Mouse (Mus musculus) left cerebral cortex, postnatal 14 days (tissue): ENCODE data around the gene Gm20388. TPM values are rescaled to one million over a fixed set of nuclear protein-coding genes. Genes with fewer than 3 reads are reported as not detected.

Source experiments
- DNase-seq, 2 experiments: peaks; one replicate each; pipeline ENCODE4 v3.0.0; 2021 to 2022; ENCODE audit warnings: low spot score in 2 of 2, mixed read lengths in 1 of 2
- intact Hi-C: fragments of 180-260 bp; cut with DNase I; formaldehyde crosslinking; loops from one replicate; pipeline ENCODE4 v1.15.1; 2025
- total RNA-seq, 2 experiments: library from RNA; stranded (reverse); gene quantifications; 2 replicates each; pipeline ENCODE4 v1.2.3; 2021

Gm20388 gene
- total RNA-seq, 2 experiments from 2014 or later: 2.8 to 7.3 TPM

DNA sequence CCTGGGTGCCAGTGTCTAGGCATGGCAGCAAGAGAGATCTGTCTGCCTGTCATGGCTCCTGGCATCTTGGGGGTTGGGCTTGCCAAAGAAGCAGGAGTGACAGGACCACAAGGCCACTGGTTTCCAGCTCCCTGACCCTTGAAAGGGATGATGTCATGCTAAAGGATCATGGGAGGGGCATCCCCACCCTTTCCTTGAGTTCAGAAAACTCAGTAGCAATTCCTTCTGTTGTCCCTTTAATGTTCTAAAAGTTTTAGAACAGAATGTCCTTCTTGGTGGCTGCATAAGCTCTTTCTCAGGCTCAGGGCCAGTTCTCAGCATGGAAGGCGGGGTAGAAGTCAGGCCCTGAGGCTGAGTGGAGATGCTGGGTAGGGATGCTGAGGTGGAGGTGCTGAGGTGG is 262.6 kb downstream of the Gm20388 start:
- DNase-seq: no peak
- intact Hi-C loops: no loop called here

DNA sequence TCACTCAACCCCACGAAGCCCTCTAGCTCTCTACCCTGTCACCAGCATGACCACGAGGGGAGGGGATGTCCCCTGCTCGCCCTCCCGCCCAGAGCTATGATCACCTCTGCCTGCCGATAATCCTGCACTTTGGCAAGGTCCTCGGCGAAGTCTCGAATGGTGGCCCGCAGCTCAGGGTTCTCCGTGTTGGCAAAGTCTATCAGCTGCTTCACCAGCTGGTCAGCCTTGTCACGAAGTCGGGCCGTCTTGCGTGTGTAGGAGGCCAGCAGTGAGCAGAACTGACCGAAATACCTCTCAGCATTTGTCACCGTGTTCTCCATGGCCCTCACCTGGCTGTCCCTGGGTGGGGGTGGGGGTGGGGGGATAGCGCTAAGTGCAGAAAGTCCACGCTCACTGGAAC is 264.0 kb downstream of the Gm20388 start:
- intact Hi-C loops: loop anchor here (5.0 kb wide), 3 partner anchors 93 to 438 kb away; no protein-coding TSS in a partner anchor
- no peak for DNase-seq

GRCm38 (mm10) chr8:120176605-120177004 is 266.0 kb downstream of the Gm20388 start:
- DNase-seq: no peak
- intact Hi-C loops: loop anchor here (5.0 kb wide), 3 partner anchors 91 to 436 kb away; no protein-coding TSS in a partner anchor

DNA sequence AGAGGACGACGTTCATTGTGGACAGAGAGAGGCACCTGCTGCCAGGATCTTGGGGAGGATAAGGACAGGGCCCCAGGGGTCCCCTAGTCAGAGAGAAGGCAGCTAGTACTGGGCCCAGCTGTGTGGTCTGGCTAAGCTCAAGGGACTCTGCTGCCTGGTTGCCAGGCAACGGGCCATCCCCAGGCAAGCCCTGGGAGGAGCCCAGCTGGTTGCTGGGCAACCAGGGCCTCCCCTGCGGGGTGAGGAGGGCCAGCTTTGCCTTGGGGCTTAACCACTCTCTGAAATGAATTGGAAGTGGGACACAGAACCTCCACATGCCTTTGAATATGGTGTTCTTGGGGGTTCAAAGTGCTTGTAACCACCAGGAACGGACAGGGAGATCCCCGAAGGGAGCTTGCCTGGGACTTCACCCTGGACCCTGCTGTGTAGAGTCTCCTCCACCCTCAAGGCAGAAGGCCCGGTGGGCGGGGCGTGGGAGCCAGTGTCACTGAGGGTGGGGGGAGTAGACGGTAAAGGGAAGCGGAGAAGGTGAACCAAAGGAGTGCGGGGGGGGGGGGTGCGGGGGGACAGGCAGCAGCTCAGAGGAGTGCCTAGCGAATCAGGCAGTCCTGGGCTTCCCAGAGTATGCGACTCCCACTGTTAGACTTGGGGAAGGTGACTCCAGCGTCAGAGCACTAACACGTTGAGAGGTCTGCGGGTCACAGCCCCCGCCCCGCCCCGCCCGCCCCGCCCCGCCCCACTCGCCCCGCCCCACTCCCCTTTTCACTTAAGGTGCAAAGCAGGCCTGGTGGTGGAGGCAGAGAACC is 266.9 kb downstream of the Gm20388 start, which contains the start of gene Fam92b:
Gene Fam92b, minus strand, starts transcription at position 149 of the 806 bp plus-strand sequence.
- DNase-seq: peak; percentile 64 to 69
- intact Hi-C loops: loop anchor here (5.0 kb wide), 3 partner anchors 90 to 435 kb away; no protein-coding TSS in a partner anchor

DNA sequence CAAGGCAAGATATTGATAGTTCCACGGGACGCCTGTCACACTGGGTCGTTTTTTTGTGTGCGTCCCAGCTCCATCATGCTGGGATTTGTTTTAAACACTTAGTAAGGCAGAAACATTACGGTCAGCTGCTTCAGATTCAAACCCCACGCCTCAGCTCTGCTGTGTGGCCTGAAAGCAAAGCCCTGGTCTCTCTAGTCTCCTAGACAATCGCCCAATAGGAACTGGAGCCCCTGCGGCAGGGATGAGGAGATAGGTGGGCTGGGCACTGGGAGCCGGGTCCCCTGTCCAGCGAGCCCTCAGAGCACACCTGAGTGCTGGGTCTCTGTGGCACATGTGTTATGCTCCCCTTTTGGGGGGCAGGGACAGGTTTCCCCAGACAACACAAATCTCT is 267.5 kb downstream of the Gm20388 start:
- intact Hi-C loops: loop anchor here (5.0 kb wide), 3 partner anchors 89 to 434 kb away; no protein-coding TSS in a partner anchor
- no peak for DNase-seq

DNA sequence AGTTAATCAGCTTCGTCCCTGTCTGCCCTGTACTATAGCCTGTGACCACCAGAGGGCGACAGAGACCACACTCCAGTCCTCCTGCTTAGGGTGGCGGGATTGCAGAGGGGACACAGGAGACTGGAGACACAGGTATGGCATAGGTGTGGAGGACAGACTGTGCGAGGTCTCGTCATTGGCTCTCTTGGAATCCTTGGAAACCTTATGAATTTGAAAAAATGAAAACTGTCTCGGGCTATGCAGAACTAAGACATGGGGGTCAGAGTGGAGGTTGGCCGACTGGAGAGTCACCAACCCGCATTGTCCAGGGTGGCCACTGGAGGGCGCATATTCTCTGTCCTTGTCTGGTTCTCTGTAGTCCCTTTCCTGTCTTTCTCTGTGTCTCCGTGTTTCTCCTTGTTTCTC is 268.4 kb downstream of the Gm20388 start:
- intact Hi-C loops: loop anchor here (5.0 kb wide), 3 partner anchors 88 to 433 kb away; no protein-coding TSS in a partner anchor
- peak; percentile 86 to 92 for DNase-seq

DNA sequence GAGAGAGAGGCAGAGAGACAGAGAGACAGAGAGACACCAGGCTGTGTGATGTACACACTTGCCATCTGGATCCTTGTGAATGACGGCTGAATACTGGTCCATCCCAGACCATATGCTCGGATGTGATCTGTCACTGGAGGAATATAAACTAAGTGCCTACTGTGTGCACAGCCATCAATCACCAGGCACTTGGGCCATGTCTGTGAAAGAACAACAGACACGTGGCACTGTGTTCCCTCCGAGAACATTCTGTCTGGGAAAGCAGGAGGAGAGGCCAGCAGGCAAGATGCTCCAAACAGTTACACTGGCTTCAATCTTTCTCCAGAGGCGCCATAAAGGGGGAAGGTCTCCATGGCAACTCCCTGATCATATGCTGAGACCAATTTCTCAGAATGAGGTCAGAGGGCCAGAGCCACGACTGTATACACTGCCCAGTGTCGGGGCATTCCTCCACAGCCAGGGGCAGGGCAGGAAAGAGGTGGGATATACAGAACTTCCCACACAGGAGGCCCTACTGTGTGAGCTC is 269.9 kb downstream of the Gm20388 start:
- intact Hi-C loops: loop anchor here (2.0 to 10.0 kb wide), 2 partner anchors 140 to 414 kb away; no protein-coding TSS in a partner anchor
- no peak for DNase-seq

- no peak for DNase-seq
- intact Hi-C loops: loop anchor here (2.0 to 10.0 kb wide), 2 partner anchors 140 to 414 kb away; no protein-coding TSS in a partner anchor
These were observed 270.6 kb downstream of the Gm20388 start for GRCm38 (mm10) chr8:120181274-120181673.

GRCm38 (mm10) chr8:120181861-120182414 is 271.3 kb downstream of the Gm20388 start:
- intact Hi-C loops: loop anchor here (2.0 to 10.0 kb wide), 2 partner anchors 139 to 413 kb away; no protein-coding TSS in a partner anchor
- DNase-seq: no peak

GRCm38 (mm10) chr8:120184366-120184765 is 273.7 kb downstream of the Gm20388 start:
- no peak for DNase-seq
- intact Hi-C loops: loop anchor here (10.0 kb wide), 1 partner anchor 410 kb away; no protein-coding TSS in a partner anchor

- intact Hi-C loops: loop anchor here (10.0 kb wide), 1 partner anchor 410 kb away; no protein-coding TSS in a partner anchor
- DNase-seq: no peak
These were observed 274.5 kb downstream of the Gm20388 start for GRCm38 (mm10) chr8:120184850-120185792.

DNA sequence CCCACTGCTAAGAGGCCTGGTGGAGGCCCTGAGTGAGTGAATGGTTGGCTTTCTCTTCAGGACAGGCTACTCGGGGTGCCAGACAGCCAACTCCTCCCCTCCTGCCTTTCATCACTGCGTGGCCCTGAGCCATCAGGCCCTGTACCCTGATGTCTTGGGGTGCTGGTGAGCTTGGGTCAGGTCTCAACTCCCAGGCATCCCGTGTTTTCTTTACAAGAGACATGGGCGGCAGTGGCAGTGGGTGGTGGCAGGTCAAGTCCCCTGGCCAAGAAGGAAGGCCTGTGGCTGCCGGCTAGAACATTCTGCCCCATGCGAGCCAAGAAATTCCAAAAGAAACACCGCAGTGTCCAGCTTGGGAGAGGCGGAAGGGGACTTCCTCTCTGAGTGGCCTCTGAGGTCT is 275.8 kb downstream of the Gm20388 start:
- DNase-seq: no peak
- intact Hi-C loops: loop anchor here (10.0 kb wide), 1 partner anchor 408 kb away; no protein-coding TSS in a partner anchor

- DNase-seq: no peak
- intact Hi-C loops: loop anchor here (10.0 kb wide), 1 partner anchor 406 kb away; no protein-coding TSS in a partner anchor
These were observed 277.9 kb downstream of the Gm20388 start for GRCm38 (mm10) chr8:120188510-120188909.

GRCm38 (mm10) chr8:120189440-120189839 is 278.8 kb downstream of the Gm20388 start:
- intact Hi-C loops: loop anchor here (10.0 kb wide), 1 partner anchor 405 kb away; no protein-coding TSS in a partner anchor

DNA sequence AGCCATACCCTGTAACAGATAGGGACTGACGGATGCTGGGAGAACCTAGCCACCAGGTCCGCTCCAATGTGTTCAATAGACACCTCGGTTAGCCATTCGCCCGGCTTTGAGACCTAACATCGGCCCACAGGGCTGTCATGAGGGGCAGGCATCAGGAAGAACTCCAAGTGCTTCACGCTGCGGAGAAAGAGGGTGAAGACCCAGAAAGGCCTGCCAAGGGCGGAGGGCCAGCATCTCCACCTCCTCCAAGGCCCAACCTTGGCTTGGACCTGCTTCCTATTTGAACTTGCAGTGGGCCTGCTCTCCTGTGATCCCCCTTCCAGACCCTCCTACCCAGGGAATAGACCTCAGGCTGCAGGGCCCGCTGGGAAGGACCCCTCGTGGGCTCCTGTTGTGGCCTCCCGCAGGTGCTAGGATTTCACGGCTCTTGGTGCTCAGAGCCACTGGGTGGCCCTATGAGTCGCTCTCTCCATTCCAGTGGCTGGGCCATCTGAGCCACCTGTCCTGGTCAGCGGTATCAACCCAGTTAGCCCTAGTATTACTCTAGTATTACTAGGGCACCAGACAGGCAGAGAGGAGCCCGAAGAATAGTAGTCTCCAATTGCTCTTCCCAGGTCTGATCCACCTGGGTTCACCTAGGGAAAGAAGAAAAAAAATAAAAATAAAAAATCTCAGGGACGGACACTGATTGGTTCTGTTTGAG is 279.6 kb downstream of the Gm20388 start:
- intact Hi-C loops: no loop called here
- no peak for DNase-seq

More at GRCm38 (mm10) chr8:120189440-120189839, 278.8 kb downstream of the Gm20388 start:
- no peak for DNase-seq

GRCm38 (mm10) chr8:120190810-120191413 is 280.3 kb downstream of the Gm20388 start:
- intact Hi-C loops: no loop called here
- peak; percentile 83 to 85 for DNase-seq

GRCm38 (mm10) chr8:120191633-120192032 is 281.0 kb downstream of the Gm20388 start:
- no peak for DNase-seq
- intact Hi-C loops: no loop called here

DNA sequence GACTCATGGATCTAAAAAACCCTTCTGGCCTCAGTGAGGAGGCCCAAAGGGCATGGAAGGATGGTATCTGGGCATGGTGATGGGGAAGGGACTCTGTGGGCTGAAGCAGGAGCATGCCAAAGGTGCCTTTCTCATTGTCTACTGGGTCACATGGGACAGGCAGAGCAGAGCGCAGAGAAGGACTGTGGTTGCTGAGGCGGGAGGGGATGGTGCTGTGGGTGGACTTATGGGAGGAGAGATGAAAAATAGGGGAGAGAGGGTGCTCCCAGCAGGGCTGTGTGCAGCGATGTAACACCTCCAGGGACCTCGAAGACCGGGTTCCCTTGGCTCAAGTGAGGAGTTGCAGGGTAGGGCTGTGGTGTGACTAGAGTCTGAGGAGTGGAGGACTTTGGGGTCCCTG is 281.5 kb downstream of the Gm20388 start:
- no peak for DNase-seq
- intact Hi-C loops: no loop called here
